Comparison of ENCODE assay signal across 11 mouse cellular contexts in the genomic region with DNA sequence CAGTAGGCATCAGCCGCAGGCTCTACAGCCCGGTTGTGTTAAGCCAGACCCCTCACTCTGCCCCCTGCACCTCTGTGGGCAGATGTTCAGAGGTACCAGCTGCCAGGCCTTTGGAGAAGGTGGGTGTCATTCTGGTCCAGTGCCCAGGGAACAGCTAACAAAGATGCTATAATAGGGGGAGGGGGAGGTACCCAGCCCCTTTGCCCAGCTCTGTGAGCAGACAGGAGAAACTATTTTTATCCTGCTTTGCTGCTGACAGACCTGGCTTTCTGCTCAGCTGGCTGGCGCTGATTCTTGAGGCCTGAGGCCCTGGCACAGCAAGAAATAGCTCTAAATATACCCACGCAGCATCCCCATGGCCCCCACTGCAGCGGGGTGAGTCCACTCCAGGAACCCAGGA. TPM values are rescaled to one million over a fixed set of nuclear protein-coding genes. Genes with fewer than 3 reads are reported as not detected.
A peak's percentile ranks its signal among the peaks of the same experiment; 100 is the strongest.
DNase-seq lines count a peak whose midpoint lies in the region; ATAC-seq and TF ChIP-seq lines count a peak whose summit lies in the region.
"Had no signal": no experiment of that assay in that cellular context is flagged by ENCODE, and none has a peak within 500 bp of the region (broad histone marks: within the 10 kb centered on the region; RNA-seq: fewer than 3 reads in every experiment).

No protein-coding gene starts in this region.

- TF ChIP-seq CTCF in layer of hippocampus, adult 2 months (conservative IDR thresholded peaks at IDR 0.05), result no peak

- no peaks in the 10 kb centered on the region for H3K9me3 ChIP-seq in neural tube, embryonic 12.5 days
- H3K9me3 ChIP-seq in kidney, embryonic 15.5 days (replicated peaks), result no peaks in the 10 kb centered on the region
- no peaks in the 10 kb centered on the region for H3K9me3 ChIP-seq in limb, embryonic 10.5 days (replicated peaks)
- no peaks in the 10 kb centered on the region for H3K9me3 ChIP-seq in embryonic facial prominence, embryonic 10.5 days

- DNase-seq in layer of hippocampus, adult 2 months (ENCODE audit: low spot score in 2 of 2), result no peak
- no peak for DNase-seq in layer of hippocampus, postnatal 14 days (ENCODE audit: low spot score in 2 of 2)
- DNase-seq in gastrocnemius, postnatal 14 days, result peak; percentile 25
- peak; percentile 45 for DNase-seq in heart, postnatal 4 days
- DNase-seq in limb, embryonic 10.5 days (ENCODE audit: low spot score), result no peak
- DNase-seq in embryonic facial prominence, embryonic 10.5 days (ENCODE audit: low spot score), result no peak

- no peak overlapping the region for H3K4me3 ChIP-seq in layer of hippocampus, adult 2 months
- H3K4me3 ChIP-seq in neural tube, embryonic 12.5 days, result peak overlapping the region; percentile 13
- H3K4me3 ChIP-seq in kidney, embryonic 15.5 days (replicated peaks), result no peak overlapping the region
- H3K4me3 ChIP-seq in limb, embryonic 10.5 days, result no peak overlapping the region
- no peak overlapping the region for H3K4me3 ChIP-seq in embryonic facial prominence, embryonic 10.5 days
- H3K4me3 ChIP-seq: erythroblast, embryonic 14.5 days had no signal

- intact Hi-C loops in gastrocnemius, postnatal 14 days (cut with DNase I; ENCODE audit: low total_unique reads), result loop anchor here (5.0 kb wide), 1 partner anchor 60 kb away; no protein-coding TSS in a partner anchor

- ATAC-seq in neural tube, embryonic 12.5 days (ENCODE audit: low FRiP score, low read depth), result no peak
- no peak for ATAC-seq in kidney, embryonic 15.5 days (replicated peaks; ENCODE audit: low FRiP score)
- ATAC-seq: activated CD4-positive, CD25-positive, alpha-beta regulatory T cell, adult 4 months had no signal

- H3K9ac ChIP-seq in neural tube, embryonic 12.5 days, result peak overlapping the region; percentile 35
- H3K9ac ChIP-seq in kidney, embryonic 15.5 days, result no peak overlapping the region

- 76% methylated on average over 5 of the region's 5 CpGs for WGBS in neural tube, embryonic 12.5 days
- 85% methylated on average over 5 of the region's 5 CpGs for WGBS in kidney, embryonic 15.5 days
- WGBS in limb, embryonic 10.5 days, result 86% methylated on average over 5 of the region's 5 CpGs
- 82% methylated on average over 5 of the region's 5 CpGs for WGBS in embryonic facial prominence, embryonic 10.5 days

- H3K4me1 ChIP-seq in neural tube, embryonic 12.5 days, result peaks cover 71% of the 10 kb centered on the region
- peaks cover 2% of the 10 kb centered on the region for H3K4me1 ChIP-seq in kidney, embryonic 15.5 days
- peaks cover 4% of the 10 kb centered on the region for H3K4me1 ChIP-seq in limb, embryonic 10.5 days
- peaks cover 16% of the 10 kb centered on the region for H3K4me1 ChIP-seq in embryonic facial prominence, embryonic 10.5 days

- peak overlapping the region; percentile 82 for H3K27ac ChIP-seq in layer of hippocampus, adult 2 months
- H3K27ac ChIP-seq in neural tube, embryonic 12.5 days, result no peak overlapping the region
- H3K27ac ChIP-seq in kidney, embryonic 15.5 days, result no peak overlapping the region
- H3K27ac ChIP-seq in limb, embryonic 10.5 days, result no peak overlapping the region
- H3K27ac ChIP-seq in embryonic facial prominence, embryonic 10.5 days (replicated peaks), result no peak overlapping the region

- H3K4me2 ChIP-seq in neural tube, embryonic 12.5 days (replicated peaks), result peak overlapping the region; percentile 78
- H3K4me2 ChIP-seq in kidney, embryonic 15.5 days, result no peak overlapping the region

- H3K27me3 ChIP-seq in neural tube, embryonic 12.5 days (replicated peaks), result peaks cover 8% of the 10 kb centered on the region; the same call in 1 of the 2 replicates
- H3K27me3 ChIP-seq in kidney, embryonic 15.5 days, result peaks cover 80% of the 10 kb centered on the region
- peaks cover 90% of the 10 kb centered on the region for H3K27me3 ChIP-seq in limb, embryonic 10.5 days (ENCODE audit: low read depth, poor library complexity, severe bottlenecking)
- peaks cover 86% of the 10 kb centered on the region for H3K27me3 ChIP-seq in embryonic facial prominence, embryonic 10.5 days (replicated peaks; ENCODE audit: low read depth, poor library complexity, severe bottlenecking)

- H3K36me3 ChIP-seq in neural tube, embryonic 12.5 days, result peaks cover 37% of the 10 kb centered on the region
- H3K36me3 ChIP-seq in kidney, embryonic 15.5 days, result no peaks in the 10 kb centered on the region
- no peaks in the 10 kb centered on the region for H3K36me3 ChIP-seq in limb, embryonic 10.5 days
- H3K36me3 ChIP-seq in embryonic facial prominence, embryonic 10.5 days (replicated peaks), result no peaks in the 10 kb centered on the region

RNA-seq across cellular contexts. Expression of a gene that starts 5.8 kb away (rescaled TPM):
- 10 to 100 TPM; 24.4 to 25.4 TPM for total RNA-seq in layer of hippocampus, adult 2 months (2021)
- 10 to 100 TPM; 25.6 to 27.7 TPM for total RNA-seq in layer of hippocampus, postnatal 14 days (2021)
- under 1 TPM in 1 of 2 experiments, not detected in 1; 0.10 TPM for total RNA-seq in gastrocnemius, postnatal 14 days (2021)
- not detected for total RNA-seq in heart, postnatal 4 days (2021)
- polyA plus RNA-seq in neural tube, embryonic 12.5 days (2016; fragmentation: Nextera tagmentation; extraction: Ambion mirVana), result 34.5 and 35.4 TPM in 2 replicates
- polyA plus RNA-seq in kidney, embryonic 15.5 days (2015; fragmentation: Nextera tagmentation; extraction: Ambion mirVana), result 0.04 and 0.05 TPM in 2 replicates
- not detected in 2 replicates for polyA plus RNA-seq in limb, embryonic 10.5 days (2016; fragmentation: Nextera tagmentation; extraction: Ambion mirVana)
- polyA plus RNA-seq in embryonic facial prominence, embryonic 10.5 days (2016; fragmentation: Nextera tagmentation; extraction: Ambion mirVana), result 0.93 and 1.5 TPM in 2 replicates
- polyA plus RNA-seq: activated CD4-positive, CD25-positive, alpha-beta regulatory T cell, adult 4 months; erythroblast, embryonic 14.5 days; liver, embryonic 16.5 days had no signal

RNA-seq across cellular contexts. Expression of a gene that starts 18.2 kb away (rescaled TPM):
- 10 to 100 TPM; 76.0 to 80.6 TPM for total RNA-seq in layer of hippocampus, adult 2 months (2021)
- total RNA-seq in layer of hippocampus, postnatal 14 days (2021), result 10 to 100 TPM; 59.1 to 65.8 TPM
- 10 to 100 TPM in 1 of 2 experiments, 1 to 10 TPM in 1; 9.2 to 12.0 TPM for total RNA-seq in gastrocnemius, postnatal 14 days (2021)
- total RNA-seq in heart, postnatal 4 days (2021), result 1 to 10 TPM; 9.0 TPM
- polyA plus RNA-seq in neural tube, embryonic 12.5 days (2016; fragmentation: Nextera tagmentation; extraction: Ambion mirVana), result 19.5 and 20.2 TPM in 2 replicates
- polyA plus RNA-seq in kidney, embryonic 15.5 days (2015; fragmentation: Nextera tagmentation; extraction: Ambion mirVana), result 12.7 and 14.5 TPM in 2 replicates
- 8.0 and 9.6 TPM in 2 replicates for polyA plus RNA-seq in limb, embryonic 10.5 days (2016; fragmentation: Nextera tagmentation; extraction: Ambion mirVana)
- polyA plus RNA-seq in embryonic facial prominence, embryonic 10.5 days (2016; fragmentation: Nextera tagmentation; extraction: Ambion mirVana), result 10.7 and 12.4 TPM in 2 replicates

RNA-seq across cellular contexts. Expression of a gene that starts 56.2 kb away (rescaled TPM):
- 1 to 10 TPM; 2.7 to 5.1 TPM for total RNA-seq in layer of hippocampus, adult 2 months (2021)
- 1 to 10 TPM; 2.7 to 3.1 TPM for total RNA-seq in layer of hippocampus, postnatal 14 days (2021)
- 10 to 100 TPM; 18.4 to 20.4 TPM for total RNA-seq in gastrocnemius, postnatal 14 days (2021)
- total RNA-seq in heart, postnatal 4 days (2021), result 10 to 100 TPM; 29.6 to 38.0 TPM
- 22.6 and 26.3 TPM in 2 replicates for polyA plus RNA-seq in neural tube, embryonic 12.5 days (2016; fragmentation: Nextera tagmentation; extraction: Ambion mirVana)
- 13.5 TPM in 2 replicates for polyA plus RNA-seq in kidney, embryonic 15.5 days (2015; fragmentation: Nextera tagmentation; extraction: Ambion mirVana)
- 27.3 and 29.8 TPM in 2 replicates for polyA plus RNA-seq in limb, embryonic 10.5 days (2016; fragmentation: Nextera tagmentation; extraction: Ambion mirVana)
- polyA plus RNA-seq in embryonic facial prominence, embryonic 10.5 days (2016; fragmentation: Nextera tagmentation; extraction: Ambion mirVana), result 9.2 and 10.3 TPM in 2 replicates
- polyA plus RNA-seq: activated CD4-positive, CD25-positive, alpha-beta regulatory T cell, adult 4 months had no signal

Comparison
In these comparisons a context has a peak if more than half of its experiments do, and no peak if none do; other contexts are left out.
1. DNase-seq: peak in gastrocnemius, postnatal 14 days (single experiment) and heart, postnatal 4 days (single experiment); none in layer of hippocampus, adult 2 months (0 of 2), layer of hippocampus, postnatal 14 days (0 of 2), limb, embryonic 10.5 days (single experiment) and embryonic facial prominence, embryonic 10.5 days (single experiment).
2. RNA of a gene that starts 5.8 kb away (total RNA-seq): 25.6 to 27.7 TPM in layer of hippocampus, postnatal 14 days and 24.4 to 25.4 TPM in layer of hippocampus, adult 2 months; 0.10 TPM in gastrocnemius, postnatal 14 days and not detected in heart, postnatal 4 days; every median in the first group is over 10 times any median in the second.
3. RNA of a gene that starts 18.2 kb away (total RNA-seq): 76.0 to 80.6 TPM in layer of hippocampus, adult 2 months and 59.1 to 65.8 TPM in layer of hippocampus, postnatal 14 days; 9.2 to 12.0 TPM in gastrocnemius, postnatal 14 days and 9.0 TPM in heart, postnatal 4 days; every median in the first group is over 4 times any median in the second.